Mouse (Mus musculus): ENCODE measurements at regions not wholly inside any gene's neighbourhood (a gene's known extent, or its start where the extent isn't known, plus 50 kb on each side); places are given as distances from the start of the nearest gene placed in this dataset.
A peak's percentile ranks its signal among the peaks of the same experiment; 100 is the strongest.

GRCm38 (mm10) chr14:46115950-46116349 is 263.3 kb upstream of the Gm15217 start:
- no peak overlapping the region for H3K4me2 ChIP-seq
- no peak overlapping the region for H3K4me3 ChIP-seq (ENCODE audit: low read depth, low read length)
- ATAC-seq (replicated peaks; ENCODE audit: insufficient number of reproducible peaks, low FRiP score, low TSS enrichment) = no peak
- no peak overlapping the region for H3K27ac ChIP-seq (ENCODE audit: low read depth, low read length)
- no peaks in the 10 kb centered on the region for H3K36me3 ChIP-seq (ENCODE audit: control insufficient read depth, insufficient read depth, low read length)
- no peak overlapping the region for H3K9ac ChIP-seq (ENCODE audit: low read depth, low read length)
- H3K27me3 ChIP-seq (ENCODE audit: control insufficient read depth, insufficient read depth, low read length) = no peaks in the 10 kb centered on the region
- H3K4me1 ChIP-seq (ENCODE audit: control insufficient read depth, insufficient read depth, low read length) = no peaks in the 10 kb centered on the region
- 81% methylated on average over 3 of the region's 3 CpGs for WGBS (ENCODE audit: insufficient replicate concordance)
- H3K9me3 ChIP-seq (replicated peaks; ENCODE audit: control insufficient read depth, low read length) = no peaks in the 10 kb centered on the region

- WGBS (ENCODE audit: insufficient replicate concordance) = 85% methylated on average over 1 of the region's 1 CpGs
- H3K27ac ChIP-seq (ENCODE audit: low read depth, low read length) = no peak overlapping the region
- H3K4me1 ChIP-seq (ENCODE audit: control insufficient read depth, insufficient read depth, low read length) = no peaks in the 10 kb centered on the region
- no peak overlapping the region for H3K9ac ChIP-seq (ENCODE audit: low read depth, low read length)
- no peak overlapping the region for H3K4me2 ChIP-seq
- no peaks in the 10 kb centered on the region for H3K9me3 ChIP-seq (replicated peaks; ENCODE audit: control insufficient read depth, low read length)
- no peaks in the 10 kb centered on the region for H3K36me3 ChIP-seq (ENCODE audit: control insufficient read depth, insufficient read depth, low read length)
- no peak overlapping the region for H3K4me3 ChIP-seq (ENCODE audit: low read depth, low read length)
- no peak for ATAC-seq (replicated peaks; ENCODE audit: insufficient number of reproducible peaks, low FRiP score, low TSS enrichment)
- no peaks in the 10 kb centered on the region for H3K27me3 ChIP-seq (ENCODE audit: control insufficient read depth, insufficient read depth, low read length)
These were observed 252.7 kb upstream of the Gm15217 start for GRCm38 (mm10) chr14:46126541-46126940.

DNA sequence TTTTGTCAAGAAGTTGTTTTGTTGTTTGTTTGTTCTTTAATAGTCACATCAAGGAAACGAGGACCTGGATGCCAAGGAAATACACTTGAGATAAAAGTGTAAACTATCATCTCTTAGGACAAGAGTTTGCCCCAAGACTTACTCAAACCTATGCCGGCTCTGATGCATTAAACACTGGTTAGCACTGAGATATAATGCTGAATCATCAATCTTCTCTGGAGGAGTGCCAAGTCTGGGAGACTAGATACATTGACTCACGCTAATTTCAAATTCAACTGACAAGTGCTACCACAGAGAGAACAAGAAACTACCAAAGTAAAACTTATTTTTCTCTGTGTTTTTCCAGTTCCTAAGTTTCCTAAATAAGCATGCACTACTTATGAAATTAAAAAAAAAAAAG is 249.5 kb upstream of the Gm15217 start:
- Histone ChIP-seq H3K27ac (ENCODE audit: low read depth, low read length) (no peak overlapping the region), H3K4me3 (ENCODE audit: low read depth, low read length) (no peak overlapping the region), H3K9me3 (replicated peaks; ENCODE audit: control insufficient read depth, low read length) (no peaks in the 10 kb centered on the region), H3K4me1 (ENCODE audit: control insufficient read depth, insufficient read depth, low read length) (no peaks in the 10 kb centered on the region), H3K9ac (ENCODE audit: low read depth, low read length) (no peak overlapping the region), H3K27me3 (ENCODE audit: control insufficient read depth, insufficient read depth, low read length) (no peaks in the 10 kb centered on the region), H3K36me3 (ENCODE audit: control insufficient read depth, insufficient read depth, low read length) (no peaks in the 10 kb centered on the region), H3K4me2 (no peak overlapping the region)
- WGBS (ENCODE audit: insufficient replicate concordance) = 56% methylated on average over 3 of the region's 3 CpGs
- no peak for ATAC-seq (replicated peaks; ENCODE audit: insufficient number of reproducible peaks, low FRiP score, low TSS enrichment)

DNA sequence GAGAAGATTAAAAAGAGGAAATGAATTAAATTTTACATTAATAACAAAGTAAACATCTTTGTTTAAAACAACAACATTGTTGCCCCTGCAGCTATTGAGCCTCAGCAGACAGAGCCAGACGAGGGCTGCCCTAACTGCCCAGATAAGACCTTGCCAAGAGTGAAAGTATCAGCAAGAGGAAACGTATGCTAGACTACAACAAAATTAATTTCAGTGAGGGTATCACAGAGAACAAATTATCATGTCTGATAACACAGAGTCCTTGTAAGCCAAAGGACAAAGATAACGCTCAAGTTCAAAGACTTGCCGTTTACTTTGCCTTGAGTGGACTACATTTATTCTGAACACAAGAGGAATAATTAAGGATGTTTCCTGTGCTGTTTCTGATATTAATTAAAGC is 235.0 kb upstream of the Gm15217 start:
- no peak overlapping the region for H3K9ac ChIP-seq (ENCODE audit: low read depth, low read length)
- H3K9me3 ChIP-seq (replicated peaks; ENCODE audit: control insufficient read depth, low read length) = no peaks in the 10 kb centered on the region
- H3K4me2 ChIP-seq = peak overlapping the region; percentile 32
- ATAC-seq (replicated peaks; ENCODE audit: insufficient number of reproducible peaks, low FRiP score, low TSS enrichment) = no peak
- 0 out of 2 replicates have a peak overlapping the region, but pooled peaks have one; percentile 15 for H3K27ac ChIP-seq (ENCODE audit: low read depth, low read length)
- 0 out of 2 replicates have a peak, but pooled peaks cover 5% of the 10 kb centered on the region for H3K4me1 ChIP-seq (ENCODE audit: control insufficient read depth, insufficient read depth, low read length)
- H3K27me3 ChIP-seq (ENCODE audit: control insufficient read depth, insufficient read depth, low read length) = no peaks in the 10 kb centered on the region
- no peaks in the 10 kb centered on the region for H3K36me3 ChIP-seq (ENCODE audit: control insufficient read depth, insufficient read depth, low read length)
- WGBS (ENCODE audit: insufficient replicate concordance) = 13% methylated on average over 4 of the region's 4 CpGs
- no peak overlapping the region for H3K4me3 ChIP-seq (ENCODE audit: low read depth, low read length)

GRCm38 (mm10) chr14:46144707-46145106 is 234.5 kb upstream of the Gm15217 start:
- Histone ChIP-seq H3K27me3 (ENCODE audit: control insufficient read depth, insufficient read depth, low read length) (no peaks in the 10 kb centered on the region), H3K4me3 (ENCODE audit: low read depth, low read length) (no peak overlapping the region), H3K4me2 (peak overlapping the region; percentile 32; the same call in 1 of the 2 replicates), H3K9ac (ENCODE audit: low read depth, low read length) (no peak overlapping the region), H3K4me1 (ENCODE audit: control insufficient read depth, insufficient read depth, low read length) (0 out of 2 replicates have a peak, but pooled peaks cover 5% of the 10 kb centered on the region), H3K36me3 (ENCODE audit: control insufficient read depth, insufficient read depth, low read length) (no peaks in the 10 kb centered on the region), H3K9me3 (replicated peaks; ENCODE audit: control insufficient read depth, low read length) (no peaks in the 10 kb centered on the region), H3K27ac (ENCODE audit: low read depth, low read length) (no peak overlapping the region)
- ATAC-seq (replicated peaks; ENCODE audit: insufficient number of reproducible peaks, low FRiP score, low TSS enrichment) = no peak
- 35% methylated on average over 6 of the region's 6 CpGs for WGBS (ENCODE audit: insufficient replicate concordance)

GRCm38 (mm10) chr14:46145584-46145983 is 233.6 kb upstream of the Gm15217 start:
- Histone ChIP-seq H3K9me3 (replicated peaks; ENCODE audit: control insufficient read depth, low read length) (no peaks in the 10 kb centered on the region), H3K9ac (ENCODE audit: low read depth, low read length) (no peak overlapping the region), H3K4me2 (no peak overlapping the region), H3K4me1 (ENCODE audit: control insufficient read depth, insufficient read depth, low read length) (0 out of 2 replicates have a peak, but pooled peaks cover 5% of the 10 kb centered on the region), H3K36me3 (ENCODE audit: control insufficient read depth, insufficient read depth, low read length) (no peaks in the 10 kb centered on the region), H3K27me3 (ENCODE audit: control insufficient read depth, insufficient read depth, low read length) (no peaks in the 10 kb centered on the region), H3K27ac (ENCODE audit: low read depth, low read length) (no peak overlapping the region), H3K4me3 (ENCODE audit: low read depth, low read length) (no peak overlapping the region)
- ATAC-seq (replicated peaks; ENCODE audit: insufficient number of reproducible peaks, low FRiP score, low TSS enrichment) = no peak
- WGBS (ENCODE audit: insufficient replicate concordance) = 72% methylated on average over 7 of the region's 7 CpGs

DNA sequence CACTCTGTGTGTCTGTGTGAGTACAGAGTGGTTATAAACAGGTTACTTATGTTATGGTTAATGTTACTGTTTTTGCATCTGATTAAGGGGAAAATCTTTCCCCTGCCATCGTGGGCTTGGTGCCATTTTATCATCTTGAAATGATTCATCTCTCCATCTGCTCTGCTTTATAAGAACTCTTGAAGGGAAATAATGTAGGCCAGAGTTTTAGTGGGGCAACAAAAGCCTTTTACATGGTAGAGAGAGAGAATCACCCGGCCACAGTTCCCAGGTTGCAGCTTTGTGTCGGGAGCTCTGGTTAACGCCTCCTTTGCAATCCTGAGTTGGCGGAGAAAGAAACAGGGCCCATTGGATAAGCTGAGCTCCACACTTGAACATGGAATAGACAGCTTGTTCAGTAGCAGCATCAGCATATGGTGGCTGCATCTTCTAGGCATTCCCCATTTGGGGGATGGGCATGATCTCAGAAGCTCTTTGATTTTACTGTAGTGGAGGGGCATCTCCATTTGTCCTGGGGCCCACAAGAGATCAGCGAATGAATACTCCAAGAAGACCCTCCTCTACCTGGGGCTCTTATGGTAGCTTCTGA is 230.0 kb upstream of the Gm15217 start:
- 73% methylated on average over 6 of the region's 6 CpGs for WGBS (ENCODE audit: insufficient replicate concordance)
- 0 out of 2 replicates have a peak, but pooled peaks cover 5% of the 10 kb centered on the region for H3K4me1 ChIP-seq (ENCODE audit: control insufficient read depth, insufficient read depth, low read length)
- no peak overlapping the region for H3K9ac ChIP-seq (ENCODE audit: low read depth, low read length)
- no peak overlapping the region for H3K4me2 ChIP-seq
- H3K27me3 ChIP-seq (ENCODE audit: control insufficient read depth, insufficient read depth, low read length) = no peaks in the 10 kb centered on the region
- no peaks in the 10 kb centered on the region for H3K36me3 ChIP-seq (ENCODE audit: control insufficient read depth, insufficient read depth, low read length)
- no peak overlapping the region for H3K27ac ChIP-seq (ENCODE audit: low read depth, low read length)
- ATAC-seq (replicated peaks; ENCODE audit: insufficient number of reproducible peaks, low FRiP score, low TSS enrichment) = no peak
- no peaks in the 10 kb centered on the region for H3K9me3 ChIP-seq (replicated peaks; ENCODE audit: control insufficient read depth, low read length)
- H3K4me3 ChIP-seq (ENCODE audit: low read depth, low read length) = no peak overlapping the region

DNA sequence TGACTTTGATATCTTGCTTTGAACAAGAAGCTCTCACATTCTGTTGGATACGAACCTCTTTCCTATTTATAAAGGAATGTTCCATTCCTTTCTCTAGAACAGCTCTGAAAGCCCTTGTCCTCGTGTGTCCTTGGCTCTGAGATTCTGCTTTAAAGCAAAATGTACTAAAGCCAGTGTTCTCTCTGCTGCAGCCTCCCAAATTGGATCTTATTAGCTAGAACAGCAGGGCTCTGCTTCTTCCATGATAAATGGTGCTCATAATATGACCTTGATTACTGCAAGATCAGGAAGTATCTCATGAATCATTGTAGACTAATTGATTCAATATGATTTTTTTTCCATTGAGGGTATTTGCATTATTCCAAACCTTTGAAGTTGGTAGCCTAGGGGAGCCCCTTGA is 220.5 kb upstream of the Gm15217 start:
- no peak overlapping the region for H3K4me2 ChIP-seq
- no peak overlapping the region for H3K27ac ChIP-seq (ENCODE audit: low read depth, low read length)
- 54% methylated on average over 2 of the region's 2 CpGs for WGBS (ENCODE audit: insufficient replicate concordance)

DNA sequence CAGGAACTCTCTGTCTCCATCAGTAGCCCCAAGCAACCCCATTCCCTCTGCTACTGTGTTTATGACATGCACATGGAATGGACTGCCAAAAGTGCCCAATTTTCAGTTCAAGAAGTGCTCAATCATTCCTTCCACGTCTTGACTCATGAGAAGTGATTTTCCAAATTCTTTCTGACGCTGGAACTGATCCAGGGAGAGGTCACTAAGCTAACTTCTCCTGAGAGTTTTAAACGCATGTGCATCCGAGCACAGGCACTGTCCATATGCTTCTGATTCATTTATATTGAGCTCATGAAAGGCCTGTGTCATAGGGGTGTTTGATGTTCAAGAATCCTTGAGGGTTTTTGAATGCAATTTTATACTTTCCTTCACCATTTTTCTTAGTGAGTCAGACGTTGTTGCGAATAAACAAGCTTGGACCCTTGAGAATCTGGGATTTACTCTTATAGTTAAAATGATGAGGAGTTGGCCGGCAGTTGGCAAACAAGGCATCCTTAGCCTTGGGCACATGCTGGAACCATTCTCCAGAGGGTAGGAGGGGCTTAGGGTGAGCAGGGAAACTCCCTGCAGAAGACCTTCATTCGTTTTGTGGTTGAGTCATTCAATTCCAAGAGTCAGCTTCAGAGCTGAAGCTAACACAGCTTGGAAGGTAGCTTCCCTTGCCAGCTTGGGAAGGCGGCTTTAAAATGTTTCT is 206.9 kb upstream of the Gm15217 start:
- H3K4me3 ChIP-seq (ENCODE audit: low read depth, low read length) = no peak overlapping the region
- no peak overlapping the region for H3K27ac ChIP-seq (ENCODE audit: low read depth, low read length)
- H3K27me3 ChIP-seq (ENCODE audit: control insufficient read depth, insufficient read depth, low read length) = no peaks in the 10 kb centered on the region
- WGBS (ENCODE audit: insufficient replicate concordance) = 77% methylated on average over 9 of the region's 9 CpGs
- ATAC-seq (replicated peaks; ENCODE audit: insufficient number of reproducible peaks, low FRiP score, low TSS enrichment) = no peak
- H3K4me1 ChIP-seq (ENCODE audit: control insufficient read depth, insufficient read depth, low read length) = no peaks in the 10 kb centered on the region
- no peak overlapping the region for H3K4me2 ChIP-seq
- H3K9me3 ChIP-seq (replicated peaks; ENCODE audit: control insufficient read depth, low read length) = no peaks in the 10 kb centered on the region
- no peak overlapping the region for H3K9ac ChIP-seq (ENCODE audit: low read depth, low read length)
- no peaks in the 10 kb centered on the region for H3K36me3 ChIP-seq (ENCODE audit: control insufficient read depth, insufficient read depth, low read length)

More for the DNA sequence above, 220.5 kb upstream of the Gm15217 start:
- H3K9me3 ChIP-seq (replicated peaks; ENCODE audit: control insufficient read depth, low read length) = no peaks in the 10 kb centered on the region
- no peaks in the 10 kb centered on the region for H3K27me3 ChIP-seq (ENCODE audit: control insufficient read depth, insufficient read depth, low read length)
- H3K9ac ChIP-seq (ENCODE audit: low read depth, low read length) = no peak overlapping the region
- no peaks in the 10 kb centered on the region for H3K36me3 ChIP-seq (ENCODE audit: control insufficient read depth, insufficient read depth, low read length)
- ATAC-seq (replicated peaks; ENCODE audit: insufficient number of reproducible peaks, low FRiP score, low TSS enrichment) = no peak
- H3K4me3 ChIP-seq (ENCODE audit: low read depth, low read length) = no peak overlapping the region
- H3K4me1 ChIP-seq (ENCODE audit: control insufficient read depth, insufficient read depth, low read length) = no peaks in the 10 kb centered on the region
